Mouse (Mus musculus) stomach, embryonic 15.5 days (tissue): ENCODE results near the gene Med13l. TPM values are rescaled to one million over a fixed set of nuclear protein-coding genes. Genes with fewer than 3 reads are reported as not detected.

Experiments
- ATAC-seq: fragments of 200-750 bp; cut with Nextera tagmentation; 2 replicates; pipeline ENCODE4 v1.8.0; 2017; ENCODE audit warnings: low read depth, moderate number of reproducible peaks, moderate TSS enrichment; ENCODE audit not compliant: insufficient read depth, low FRiP score
- H3K27ac ChIP-seq: fragments of 300-500 bp; sonication (generic); 2 replicates; pipeline ENCODE4 v1.5.1; 2015; ENCODE audit warnings: mild to moderate bottlenecking, inconsistent platforms
- H3K27me3 ChIP-seq: fragments of 300-500 bp; sonication (generic); replicated peaks from 2 replicates; pipeline ENCODE4 v1.6.1; 2015; ENCODE audit warnings: inconsistent platforms
- H3K36me3 ChIP-seq: fragments of 300-500 bp; sonication (generic); 2 replicates; pipeline ENCODE4 v1.6.1; 2015; ENCODE audit warnings: inconsistent platforms
- H3K4me1 ChIP-seq: fragments of 300-500 bp; sonication (generic); 2 replicates; pipeline ENCODE4 v1.6.1; 2015; ENCODE audit warnings: inconsistent platforms
- H3K4me2 ChIP-seq: fragments of 300-500 bp; sonication (generic); 2 replicates; pipeline ENCODE4 v1.6.1; 2015; ENCODE audit warnings: mild to moderate bottlenecking, inconsistent platforms
- H3K4me3 ChIP-seq: fragments of 300-500 bp; sonication (generic); replicated peaks from 2 replicates; pipeline ENCODE4 v1.5.1; 2015; ENCODE audit warnings: inconsistent platforms
- H3K9ac ChIP-seq: fragments of 300-500 bp; sonication (generic); 2 replicates; pipeline ENCODE4 v1.6.1; 2015; ENCODE audit warnings: inconsistent platforms
- H3K9me3 ChIP-seq: fragments of 300-500 bp; sonication (generic); 2 replicates; pipeline ENCODE4 v1.6.1; 2016; ENCODE audit warnings: inconsistent platforms
- WGBS: fragments of 180-500 bp; shearing (Covaris S2); methylation state at CpG from one replicate; pipeline ENCODE4 v1.1.7; 2015; 5-methylcytosine and 5-hydroxymethylcytosine counted together
- polyA plus RNA-seq: library from polyadenylated mRNA; unstranded; fragments of >200 nt; fragmentation: Nextera tagmentation; extraction: Ambion mirVana; gene quantifications from 2 replicates; pipeline ENCODE4 v1.2.1, GENCODE M21; 2015

Gene Med13l
- polyA plus RNA-seq, 1 experiment from 2014 or later, result 11.5 TPM

DNA sequence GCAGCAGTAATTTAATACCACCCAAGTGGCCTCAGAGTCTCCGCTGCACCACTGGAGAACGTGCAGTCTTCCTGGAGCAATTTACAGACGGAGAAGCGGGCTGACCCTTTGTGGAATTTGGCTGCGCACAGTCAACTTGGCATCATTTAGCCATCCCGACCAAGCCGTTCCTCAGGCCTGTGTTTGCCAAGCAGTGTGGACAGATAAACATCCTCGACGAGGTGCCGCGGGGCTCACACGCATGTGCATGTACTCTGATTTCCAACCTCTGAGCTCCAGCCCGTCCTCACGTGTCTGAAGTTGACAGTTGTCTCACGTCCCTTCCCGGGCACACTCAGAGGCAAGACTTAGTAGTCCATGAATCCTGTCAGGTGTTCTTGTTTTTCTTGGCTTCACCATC, 166.9 kb downstream of the Med13l start:
- no peak overlapping the region for H3K9ac ChIP-seq
- no peak overlapping the region for H3K4me2 ChIP-seq
- 83% methylated on average over 16 of the region's 16 CpGs for WGBS
- no peak for ATAC-seq
- no peaks in the 10 kb centered on the region for H3K27me3 ChIP-seq
- H3K4me3 ChIP-seq, result no peak overlapping the region
- H3K27ac ChIP-seq, result no peak overlapping the region
- no peaks in the 10 kb centered on the region for H3K9me3 ChIP-seq
- peaks cover 26% of the 10 kb centered on the region for H3K36me3 ChIP-seq
- H3K4me1 ChIP-seq, result no peaks in the 10 kb centered on the region

- H3K9me3 ChIP-seq, result no peaks in the 10 kb centered on the region
- no peaks in the 10 kb centered on the region for H3K27me3 ChIP-seq
- 61% methylated on average over 3 of the region's 3 CpGs for WGBS
- H3K36me3 ChIP-seq, result peaks cover 32% of the 10 kb centered on the region
- no peak overlapping the region for H3K27ac ChIP-seq
- H3K4me1 ChIP-seq, result no peaks in the 10 kb centered on the region
- no peak overlapping the region for H3K9ac ChIP-seq
- H3K4me3 ChIP-seq, result no peak overlapping the region
- H3K4me2 ChIP-seq, result no peak overlapping the region
- no peak for ATAC-seq
These were observed 171.7 kb downstream of the Med13l start for GRCm38 (mm10) chr5:118732221-118732620.

DNA sequence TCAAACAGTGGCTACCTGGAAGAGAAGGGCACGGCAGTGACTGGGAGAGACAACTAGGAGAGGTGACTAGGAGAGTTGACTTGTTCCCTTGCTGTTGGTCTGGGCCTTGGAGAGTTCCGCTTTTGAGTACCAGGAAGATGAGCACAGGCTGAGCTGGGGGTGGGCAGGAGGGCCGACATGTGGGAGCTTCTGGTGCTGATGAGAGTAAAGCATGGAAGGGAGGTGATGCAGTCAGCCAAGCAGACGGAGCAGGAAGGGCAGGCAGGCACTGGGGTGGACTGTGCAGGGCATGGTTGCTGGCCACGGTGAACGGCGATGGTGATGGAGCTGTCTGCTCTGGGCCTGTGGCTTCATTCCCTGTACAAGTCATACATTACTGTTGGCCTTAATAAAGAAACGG, 172.2 kb downstream of the Med13l start:
- Histone ChIP-seq H3K9me3 (no peaks in the 10 kb centered on the region), H3K27ac (no peak overlapping the region), H3K36me3 (peaks cover 32% of the 10 kb centered on the region), H3K9ac (no peak overlapping the region), H3K4me1 (no peaks in the 10 kb centered on the region), H3K4me2 (no peak overlapping the region), H3K4me3 (no peak overlapping the region), H3K27me3 (no peaks in the 10 kb centered on the region)
- no peak for ATAC-seq
- 86% methylated on average over 8 of the region's 8 CpGs for WGBS

GRCm38 (mm10) chr5:118733566-118733965, 173.1 kb downstream of the Med13l start:
- WGBS, result 82% methylated on average over 4 of the region's 4 CpGs
- Histone ChIP-seq H3K4me3 (no peak overlapping the region), H3K9me3 (no peaks in the 10 kb centered on the region), H3K27ac (no peak overlapping the region), H3K36me3 (peaks cover 33% of the 10 kb centered on the region), H3K27me3 (no peaks in the 10 kb centered on the region), H3K9ac (no peak overlapping the region), H3K4me1 (no peaks in the 10 kb centered on the region), H3K4me2 (no peak overlapping the region)
- ATAC-seq, result no peak

- Histone ChIP-seq H3K4me3 (no peak overlapping the region), H3K27ac (no peak overlapping the region), H3K36me3 (peaks cover 29% of the 10 kb centered on the region), H3K27me3 (no peaks in the 10 kb centered on the region), H3K4me1 (no peaks in the 10 kb centered on the region), H3K9ac (no peak overlapping the region), H3K9me3 (no peaks in the 10 kb centered on the region), H3K4me2 (no peak overlapping the region)
- WGBS, result 69% methylated on average over 9 of the region's 9 CpGs
- no peak for ATAC-seq
These were observed 174.0 kb downstream of the Med13l start for GRCm38 (mm10) chr5:118734455-118734854.

DNA sequence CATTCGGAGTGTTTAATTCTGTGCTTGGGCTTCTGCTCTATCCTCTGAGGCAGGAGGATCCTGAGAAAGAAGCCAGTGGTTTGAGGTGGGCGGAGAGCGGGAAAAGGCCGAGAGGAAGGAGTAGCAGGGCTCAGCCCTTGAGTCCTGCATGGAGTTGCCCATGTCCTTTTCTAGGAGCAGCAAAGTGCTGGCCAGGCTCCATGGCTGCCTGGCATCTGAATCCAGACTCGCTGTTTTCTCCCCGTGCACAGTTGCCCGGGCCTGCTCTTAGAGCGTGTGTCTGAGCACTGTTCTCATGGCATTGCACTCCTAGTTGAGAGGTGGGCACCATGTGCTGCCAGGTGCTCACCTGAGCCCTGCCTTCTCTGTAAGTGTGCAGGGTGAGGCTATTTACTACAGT, 175.3 kb downstream of the Med13l start:
- Histone ChIP-seq H3K27me3 (no peaks in the 10 kb centered on the region), H3K4me3 (no peak overlapping the region), H3K4me2 (no peak overlapping the region), H3K9me3 (no peaks in the 10 kb centered on the region), H3K27ac (no peak overlapping the region), H3K4me1 (no peaks in the 10 kb centered on the region), H3K36me3 (peaks cover 29% of the 10 kb centered on the region), H3K9ac (no peak overlapping the region)
- 92% methylated on average over 8 of the region's 8 CpGs for WGBS
- no peak for ATAC-seq

GRCm38 (mm10) chr5:118737548-118737947, 177.1 kb downstream of the Med13l start:
- WGBS, result 13% methylated on average over 1 of the region's 1 CpGs
- peak; percentile 27; the same call in 1 of the 2 replicates for ATAC-seq
- H3K36me3 ChIP-seq, result peaks cover 38% of the 10 kb centered on the region

GRCm38 (mm10) chr5:118743067-118743466, 182.6 kb downstream of the Med13l start:
- Histone ChIP-seq H3K9ac (no peak overlapping the region), H3K9me3 (no peaks in the 10 kb centered on the region), H3K27ac (no peak overlapping the region), H3K4me2 (no peak overlapping the region), H3K27me3 (no peaks in the 10 kb centered on the region), H3K4me1 (no peaks in the 10 kb centered on the region), H3K4me3 (no peak overlapping the region), H3K36me3 (peaks cover 43% of the 10 kb centered on the region)
- no peak for ATAC-seq
- 85% methylated on average over 2 of the region's 2 CpGs for WGBS

More at GRCm38 (mm10) chr5:118737548-118737947, 177.1 kb downstream of the Med13l start:
- no peak overlapping the region for H3K4me3 ChIP-seq
- H3K9me3 ChIP-seq, result no peaks in the 10 kb centered on the region
- H3K27ac ChIP-seq, result no peak overlapping the region
- H3K9ac ChIP-seq, result no peak overlapping the region
- H3K4me1 ChIP-seq, result no peaks in the 10 kb centered on the region
- no peak overlapping the region for H3K4me2 ChIP-seq
- H3K27me3 ChIP-seq, result no peaks in the 10 kb centered on the region

GRCm38 (mm10) chr5:118747026-118747425, 186.5 kb downstream of the Med13l start:
- H3K4me2 ChIP-seq, result no peak overlapping the region
- H3K4me3 ChIP-seq, result no peak overlapping the region
- H3K36me3 ChIP-seq, result peaks cover 49% of the 10 kb centered on the region
- H3K9ac ChIP-seq, result no peak overlapping the region
- no peak overlapping the region for H3K27ac ChIP-seq
- H3K27me3 ChIP-seq, result no peaks in the 10 kb centered on the region
- no peaks in the 10 kb centered on the region for H3K9me3 ChIP-seq
- ATAC-seq, result no peak
- WGBS, result 88% methylated on average over 10 of the region's 10 CpGs
- H3K4me1 ChIP-seq, result no peaks in the 10 kb centered on the region

GRCm38 (mm10) chr5:118751446-118752179, 191.1 kb downstream of the Med13l start:
- Histone ChIP-seq H3K27me3 (no peaks in the 10 kb centered on the region), H3K36me3 (peaks cover 55% of the 10 kb centered on the region), H3K9ac (no peak overlapping the region), H3K4me1 (no peaks in the 10 kb centered on the region), H3K27ac (no peak overlapping the region), H3K9me3 (no peaks in the 10 kb centered on the region), H3K4me2 (no peak overlapping the region), H3K4me3 (no peak overlapping the region)
- ATAC-seq, result no peak
- WGBS, result 71% methylated on average over 13 of the region's 13 CpGs

DNA sequence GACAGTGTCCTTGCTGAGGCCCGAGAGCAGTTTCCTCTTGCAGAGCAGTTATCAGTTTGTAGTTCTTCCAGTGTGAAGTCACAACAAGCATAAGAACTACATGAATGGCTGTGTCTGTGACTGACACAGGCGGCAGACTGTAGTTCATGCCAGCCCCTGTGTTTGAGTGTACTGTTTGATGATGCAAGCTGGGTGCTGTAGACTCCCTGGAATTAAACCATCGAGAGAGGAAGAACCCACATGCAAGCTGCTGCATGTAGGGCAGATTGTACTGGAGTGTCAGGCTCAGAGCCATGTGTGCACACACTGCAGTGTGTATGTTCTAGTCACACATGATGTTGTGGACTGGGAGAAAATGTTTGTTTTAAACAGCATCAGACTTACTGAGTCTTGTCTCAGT, 192.4 kb downstream of the Med13l start:
- H3K27me3 ChIP-seq, result no peaks in the 10 kb centered on the region
- H3K4me2 ChIP-seq, result no peak overlapping the region
- H3K9me3 ChIP-seq, result no peaks in the 10 kb centered on the region
- H3K36me3 ChIP-seq, result peaks cover 59% of the 10 kb centered on the region
- no peaks in the 10 kb centered on the region for H3K4me1 ChIP-seq
- no peak for ATAC-seq
- WGBS, result 82% methylated on average over 3 of the region's 3 CpGs
- H3K27ac ChIP-seq, result no peak overlapping the region
- H3K4me3 ChIP-seq, result no peak overlapping the region
- no peak overlapping the region for H3K9ac ChIP-seq

DNA sequence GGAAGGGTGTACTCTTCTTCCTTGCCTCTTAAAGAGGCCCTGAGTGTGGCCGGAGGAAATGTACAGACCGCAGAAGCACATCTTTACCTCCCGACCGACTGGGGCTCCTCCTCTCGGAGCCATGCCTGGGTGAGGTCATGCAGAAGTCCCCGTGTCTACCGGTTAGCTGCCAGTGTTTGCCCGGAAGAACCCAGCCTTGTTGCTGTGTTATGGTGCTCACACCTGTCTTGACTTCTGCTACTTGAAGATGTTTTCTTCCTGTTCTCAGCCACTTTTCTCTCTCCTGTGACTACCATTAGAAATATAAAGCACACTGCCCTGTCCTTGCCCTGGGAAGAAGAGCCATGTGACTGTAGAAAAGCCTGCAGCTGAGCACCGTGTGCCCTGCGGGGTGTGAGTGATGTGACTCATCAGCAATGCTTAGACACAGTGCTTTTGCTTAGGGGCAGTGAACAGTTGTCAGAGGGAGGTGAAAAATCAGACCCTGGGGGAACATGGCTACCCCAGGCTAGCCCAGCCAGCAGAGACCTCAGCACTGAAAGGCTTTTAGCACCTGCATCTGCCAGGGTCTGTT, 193.1 kb downstream of the Med13l start:
- Histone ChIP-seq H3K27ac (no peak overlapping the region), H3K4me1 (no peaks in the 10 kb centered on the region), H3K9me3 (no peaks in the 10 kb centered on the region), H3K4me3 (no peak overlapping the region), H3K4me2 (no peak overlapping the region), H3K27me3 (no peaks in the 10 kb centered on the region), H3K36me3 (peaks cover 58% of the 10 kb centered on the region), H3K9ac (no peak overlapping the region)
- ATAC-seq, result no peak
- whole genome bisulfite sequencing, result 79% methylated on average over 10 of the region's 10 CpGs
